Mouse (Mus musculus): ENCODE data around the gene Asxl2.

DNA sequence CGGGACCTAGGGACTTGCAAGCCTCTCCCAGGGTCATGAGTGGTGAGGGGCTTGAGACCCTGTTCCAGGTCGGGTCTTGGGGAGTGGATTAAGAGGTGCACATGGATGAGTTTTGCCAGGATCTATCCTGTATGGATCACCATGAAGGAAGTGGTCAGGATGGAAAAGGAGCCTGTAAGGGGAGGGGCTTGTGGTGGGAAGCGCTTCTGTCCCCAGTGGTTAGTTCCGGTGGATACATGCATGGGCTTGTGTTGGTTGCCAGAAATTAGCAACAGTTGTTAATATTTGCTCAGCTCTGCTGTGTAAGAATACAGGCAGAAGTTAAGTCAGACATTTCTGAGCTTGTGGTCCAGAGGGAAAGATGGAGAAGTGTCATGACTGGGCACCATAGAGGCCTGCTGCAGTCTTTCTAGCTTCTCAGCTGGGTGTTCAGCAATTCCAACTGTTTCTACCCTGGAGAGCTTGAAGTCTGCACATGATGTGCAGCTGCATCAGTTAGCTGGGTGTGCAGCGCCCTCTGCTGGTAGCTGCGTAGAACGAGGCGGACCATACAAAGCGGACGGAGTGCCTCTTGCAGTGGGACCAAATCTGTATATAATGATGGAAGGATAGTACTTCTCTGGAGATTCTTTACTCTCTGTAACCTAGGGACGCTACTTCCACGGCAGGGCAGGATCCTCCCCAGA lies 35.9 kb upstream of the Asxl2 start:
- TF ChIP-seq POLR2AphosphoS2 (IDR thresholded peaks at IDR 0.05; ENCODE audit: insufficient read length, low read depth): no peak
- TF ChIP-seq TCF12 (IDR thresholded peaks at IDR 0.05; ENCODE audit: insufficient read depth, poor library complexity, severe bottlenecking): no peak
- no peak for TF ChIP-seq E2F4 (IDR thresholded peaks at IDR 0.05; ENCODE audit: insufficient read depth)
